Mouse (Mus musculus): Measurements from ENCODE around the gene Arhgef5.

DNA sequence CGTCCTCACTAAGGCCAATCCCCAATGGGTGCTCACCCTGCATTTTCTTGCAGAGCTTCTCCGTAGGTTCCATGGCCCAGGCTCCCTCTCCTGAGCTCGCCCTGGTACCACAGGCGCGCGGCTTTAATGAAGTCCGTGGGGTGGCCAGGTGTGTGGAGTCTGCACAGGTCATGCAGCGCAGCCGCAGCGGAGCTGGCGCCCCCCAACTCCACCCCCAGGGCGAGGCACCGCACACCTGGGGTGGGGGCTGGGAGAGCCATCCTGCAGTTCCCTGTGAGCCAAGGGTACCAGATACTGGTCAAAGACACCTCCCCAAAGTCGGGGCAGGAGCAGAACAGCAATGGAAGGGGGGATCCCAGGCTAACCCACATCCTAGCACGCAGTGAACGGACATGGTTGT lies 44.1 kb downstream of the Arhgef5 start, which contains the start of gene Nobox:
- TF ChIP-seq CTCF (IDR thresholded peaks at IDR 0.05; ENCODE audit: extremely low read depth, insufficient read depth, low read length) (no peak), POLR2A (IDR thresholded peaks at IDR 0.05; ENCODE audit: extremely low read depth, insufficient read depth, low read length) (no peak)
